Mouse (Mus musculus) embryo, embryonic 10 days (tissue): ENCODE data around the gene Simc1.

ENCODE experiments used
- DNase-seq: peaks from one replicate; pipeline ENCODE4 v3.0.0-alpha.2; 2015; ENCODE audit warnings: low spot score

The Simc1 gene

GRCm38 (mm10) chr13:54589414-54589995, 85.9 kb downstream of the Simc1 start:
- no peak for DNase-seq

GRCm38 (mm10) chr13:54589996-54590951, 86.7 kb downstream of the Simc1 start, which contains the start of the genes Nop16 and Higd2a:
Nop16 (minus strand) TSS chr13:54590090.
Higd2a (plus strand) TSS chr13:54590207.
- peak; percentile 100 for DNase-seq

GRCm38 (mm10) chr13:54591776-54592356, 88.3 kb downstream of the Simc1 start:
- DNase-seq, result no peak

- DNase-seq, result no peak
These were observed 90.0 kb downstream of the Simc1 start for GRCm38 (mm10) chr13:54593617-54594016.

- DNase-seq, result no peak
These were observed 92.6 kb downstream of the Simc1 start for GRCm38 (mm10) chr13:54596107-54596690.

- DNase-seq, result no peak
These were observed 93.3 kb downstream of the Simc1 start for GRCm38 (mm10) chr13:54596870-54597269.

- no peak for DNase-seq
These were observed 95.1 kb downstream of the Simc1 start for GRCm38 (mm10) chr13:54598622-54599143.
